Mouse (Mus musculus): ENCODE results near the gene Itgad. TPM values are rescaled to one million over a fixed set of nuclear protein-coding genes. Genes with fewer than 3 reads are reported as not detected.
A peak's percentile ranks its signal among the peaks of the same experiment; 100 is the strongest.
"Not testable (repeated sequence)": the region's sequence is repeated elsewhere in the genome, so short reads cannot be mapped to it uniquely, and the experiment has no call there.

The Itgad gene
- polyA plus RNA-seq, 1 experiment from 2014 or later: not detected

DNA sequence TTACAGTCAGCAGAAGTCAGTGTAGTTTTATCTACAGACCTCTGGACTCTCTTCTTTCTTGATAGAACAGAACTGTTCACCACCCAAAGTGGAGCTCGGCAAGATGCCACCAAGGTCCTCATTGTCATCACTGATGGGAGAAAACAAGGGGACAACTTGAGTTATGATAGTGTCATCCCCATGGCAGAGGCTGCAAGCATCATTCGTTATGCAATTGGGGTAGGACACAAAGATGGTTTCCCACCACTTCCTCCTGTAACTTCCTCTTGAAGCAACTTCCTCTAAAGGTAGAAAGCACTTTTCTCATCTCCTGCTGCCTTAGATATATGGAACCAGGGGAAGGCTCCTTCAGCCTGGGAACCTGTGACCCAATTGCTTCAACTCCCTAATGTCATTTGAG, 20.6 kb upstream of the Itgad start:
- 86% methylated on average over 2 of the region's 2 CpGs for WGBS
- ATAC-seq: no peak
- no peak overlapping the region for H3K4me3 ChIP-seq (ENCODE audit: low read depth, low read length)
- no peaks in the 10 kb centered on the region for H3K9me3 ChIP-seq (ENCODE audit: control insufficient read depth)
- no peak overlapping the region for H3K27ac ChIP-seq (ENCODE audit: low read depth, low read length)
- H3K9ac ChIP-seq (ENCODE audit: low read depth, low read length): no peak overlapping the region
- no peaks in the 10 kb centered on the region for H3K36me3 ChIP-seq (ENCODE audit: control insufficient read depth, insufficient read depth)
- no peak for TF ChIP-seq CTCF (IDR thresholded peaks at IDR 0.05; ENCODE audit: low read depth)
- no peak overlapping the region for H3K4me2 ChIP-seq (replicated peaks; ENCODE audit: low read depth)
- H3K27me3 ChIP-seq (replicated peaks; ENCODE audit: control insufficient read depth, insufficient read depth, low read length): no peaks in the 10 kb centered on the region
- no peaks in the 10 kb centered on the region for H3K4me1 ChIP-seq (replicated peaks; ENCODE audit: control insufficient read depth, insufficient read depth, low read length)

DNA sequence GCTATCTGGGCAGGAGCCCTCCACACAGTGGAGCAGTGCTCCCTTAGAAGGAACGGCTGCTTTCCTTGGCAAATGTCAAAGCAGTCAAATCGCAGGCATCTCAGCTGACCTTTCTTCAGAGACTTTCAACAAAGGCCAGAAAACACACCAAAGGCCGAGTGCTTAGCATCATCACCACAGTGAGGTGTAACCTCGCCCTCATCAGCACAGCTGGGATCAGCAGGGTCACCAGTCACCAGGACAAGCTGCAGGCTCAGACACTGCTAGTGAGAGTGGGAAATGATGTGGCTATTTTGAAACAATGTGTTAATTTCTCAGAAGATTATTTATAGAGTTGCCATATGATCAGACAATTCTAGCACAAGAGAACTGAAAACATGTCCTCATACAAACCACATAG, 17.2 kb upstream of the Itgad start:
- WGBS: 49% methylated on average over 4 of the region's 4 CpGs
- no peak for TF ChIP-seq CTCF (IDR thresholded peaks at IDR 0.05; ENCODE audit: low read depth)
- Histone ChIP-seq H3K36me3 (ENCODE audit: control insufficient read depth, insufficient read depth) (no peaks in the 10 kb centered on the region), H3K4me1 (replicated peaks; ENCODE audit: control insufficient read depth, insufficient read depth, low read length) (no peaks in the 10 kb centered on the region), H3K9me3 (ENCODE audit: control insufficient read depth) (no peaks in the 10 kb centered on the region), H3K4me2 (replicated peaks; ENCODE audit: low read depth) (no peak overlapping the region), H3K27me3 (replicated peaks; ENCODE audit: control insufficient read depth, insufficient read depth, low read length) (no peaks in the 10 kb centered on the region), H3K27ac (ENCODE audit: low read depth, low read length) (no peak overlapping the region), H3K9ac (ENCODE audit: low read depth, low read length) (no peak overlapping the region), H3K4me3 (ENCODE audit: low read depth, low read length) (no peak overlapping the region)
- no peak for ATAC-seq

DNA sequence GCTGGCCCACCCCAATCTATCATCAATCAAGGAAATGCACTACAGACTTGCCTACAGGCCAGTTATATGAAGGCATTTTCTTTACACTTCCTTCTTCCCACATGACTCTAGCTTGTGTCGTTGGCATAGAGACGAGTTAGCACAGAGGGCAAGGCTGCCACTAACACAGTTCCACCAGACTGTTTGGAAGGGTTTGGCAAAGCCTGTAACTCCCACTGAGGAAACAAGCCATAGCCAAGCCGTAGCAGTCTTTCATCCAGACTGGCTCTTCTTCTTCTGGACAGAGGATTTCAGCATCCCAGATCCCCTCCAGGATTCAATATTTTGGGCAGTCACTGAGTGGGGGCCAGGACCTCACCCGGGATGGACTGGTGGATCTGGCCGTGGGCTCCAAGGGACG, 14.6 kb upstream of the Itgad start:
- H3K4me1 ChIP-seq (replicated peaks; ENCODE audit: control insufficient read depth, insufficient read depth, low read length): no peaks in the 10 kb centered on the region
- 91% methylated on average over 6 of the region's 6 CpGs for WGBS

DNA sequence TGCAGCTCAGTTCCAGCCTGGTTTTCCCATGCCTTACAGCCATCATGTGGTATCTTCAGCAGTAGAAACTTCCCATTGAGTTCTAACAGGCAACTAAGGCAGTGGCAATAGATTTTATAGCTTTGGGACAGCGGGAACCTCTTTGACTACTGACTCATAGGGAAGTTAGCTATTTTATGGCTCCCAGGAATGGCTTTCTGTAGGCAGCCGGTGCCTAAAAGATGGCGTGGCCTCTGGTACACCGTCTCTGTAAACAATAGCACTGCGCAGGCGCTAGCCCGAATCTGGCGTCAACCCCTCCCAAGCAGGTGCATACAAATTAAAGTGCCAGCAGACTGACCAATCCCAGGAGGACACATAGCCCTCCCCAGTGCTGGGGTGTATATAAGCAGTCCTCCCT, 3.2 kb upstream of the Itgad start:
- no peaks in the 10 kb centered on the region for H3K36me3 ChIP-seq (ENCODE audit: control insufficient read depth, insufficient read depth)
- H3K4me3 ChIP-seq (ENCODE audit: low read depth, low read length): no peak overlapping the region
- no peak overlapping the region for H3K27ac ChIP-seq (ENCODE audit: low read depth, low read length)
- H3K9ac ChIP-seq (ENCODE audit: low read depth, low read length): no peak overlapping the region
- WGBS: 33% methylated on average over 8 of the region's 8 CpGs
- no peak for TF ChIP-seq CTCF (IDR thresholded peaks at IDR 0.05; ENCODE audit: low read depth)
- peak; percentile 69 for ATAC-seq
- no peak overlapping the region for H3K4me2 ChIP-seq (replicated peaks; ENCODE audit: low read depth)
- no peaks in the 10 kb centered on the region for H3K27me3 ChIP-seq (replicated peaks; ENCODE audit: control insufficient read depth, insufficient read depth, low read length)
- H3K4me1 ChIP-seq (replicated peaks; ENCODE audit: control insufficient read depth, insufficient read depth, low read length): no peaks in the 10 kb centered on the region
- H3K9me3 ChIP-seq (ENCODE audit: control insufficient read depth): no peaks in the 10 kb centered on the region

More for the DNA sequence above, 14.6 kb upstream of the Itgad start:
- Histone ChIP-seq H3K27me3 (replicated peaks; ENCODE audit: control insufficient read depth, insufficient read depth, low read length) (no peaks in the 10 kb centered on the region), H3K27ac (ENCODE audit: low read depth, low read length) (no peak overlapping the region), H3K9ac (ENCODE audit: low read depth, low read length) (no peak overlapping the region), H3K9me3 (ENCODE audit: control insufficient read depth) (no peaks in the 10 kb centered on the region), H3K36me3 (ENCODE audit: control insufficient read depth, insufficient read depth) (no peaks in the 10 kb centered on the region), H3K4me2 (replicated peaks; ENCODE audit: low read depth) (no peak overlapping the region), H3K4me3 (ENCODE audit: low read depth, low read length) (no peak overlapping the region)
- TF ChIP-seq CTCF (IDR thresholded peaks at IDR 0.05; ENCODE audit: low read depth): no peak
- no peak for ATAC-seq

DNA sequence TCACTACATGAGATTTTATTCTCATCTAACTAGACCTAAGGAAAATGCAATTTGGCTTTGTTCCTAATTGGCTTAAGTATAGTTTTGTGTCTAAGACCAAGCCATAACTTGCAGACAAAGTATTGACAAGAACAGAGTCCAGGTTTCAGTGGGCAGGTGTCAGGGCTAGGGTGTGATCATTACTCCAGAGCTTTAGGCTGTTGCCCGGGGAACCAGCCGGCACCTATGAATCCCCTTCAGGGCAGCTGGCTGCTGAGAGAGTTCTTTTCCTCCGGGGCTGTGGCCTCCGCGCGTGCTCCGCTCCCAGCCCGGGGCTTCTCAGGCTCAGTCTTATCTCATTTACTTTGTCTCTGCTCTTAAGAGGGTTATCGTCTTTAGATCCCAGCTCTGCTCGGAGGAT, 748 bp downstream of the Itgad start:
- 0 out of 2 replicates have a peak, but pooled peaks have one; percentile 22 for ATAC-seq
- TF ChIP-seq CTCF (IDR thresholded peaks at IDR 0.05; ENCODE audit: low read depth): no peak
- 34% methylated on average over 10 of the region's 10 CpGs for WGBS

DNA sequence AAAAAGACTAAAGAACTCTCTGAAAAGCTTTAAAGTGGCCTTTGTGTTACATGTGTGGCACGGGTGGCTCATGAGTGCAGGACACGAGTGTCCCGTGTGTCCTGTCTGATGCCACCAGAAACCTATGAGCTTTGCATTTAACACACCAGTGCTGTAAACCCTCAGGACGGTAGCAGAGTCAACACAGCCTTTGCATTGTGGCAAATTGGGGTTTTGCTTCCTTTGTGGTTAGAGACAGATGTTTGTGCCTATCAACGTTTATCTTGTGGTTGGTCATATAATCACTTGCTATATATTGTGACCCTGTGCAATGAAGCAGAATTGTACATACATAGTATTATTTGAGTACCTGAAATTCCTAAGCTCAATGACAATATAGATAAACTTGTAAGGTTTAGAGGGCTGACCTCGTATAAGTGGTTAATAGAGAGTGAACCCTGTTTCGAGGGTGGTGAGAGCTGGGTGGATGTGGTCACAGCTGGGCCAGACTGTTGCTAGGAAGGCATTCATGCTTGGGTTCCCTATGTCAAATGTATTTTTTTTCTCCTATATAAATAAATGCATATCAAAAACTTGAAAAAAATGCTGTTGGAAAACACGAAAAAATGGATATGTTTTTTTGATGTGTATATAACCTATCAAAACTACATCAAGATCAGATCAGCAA, 4.6 kb downstream of the Itgad start:
- H3K4me3 ChIP-seq (ENCODE audit: low read depth, low read length); H3K4me1 ChIP-seq (replicated peaks; ENCODE audit: control insufficient read depth, insufficient read depth, low read length); H3K27me3 ChIP-seq (replicated peaks; ENCODE audit: control insufficient read depth, insufficient read depth, low read length); H3K9ac ChIP-seq (ENCODE audit: low read depth, low read length); ATAC-seq; H3K4me2 ChIP-seq (replicated peaks; ENCODE audit: low read depth); H3K9me3 ChIP-seq (ENCODE audit: control insufficient read depth); H3K27ac ChIP-seq (ENCODE audit: low read depth, low read length); H3K36me3 ChIP-seq (ENCODE audit: control insufficient read depth, insufficient read depth): not testable (repeated sequence)
- WGBS: 53% methylated on average over 8 of the region's 8 CpGs

More for the DNA sequence above, 748 bp downstream of the Itgad start:
- Histone ChIP-seq H3K9me3 (ENCODE audit: control insufficient read depth) (no peaks in the 10 kb centered on the region), H3K27me3 (replicated peaks; ENCODE audit: control insufficient read depth, insufficient read depth, low read length) (no peaks in the 10 kb centered on the region), H3K4me2 (replicated peaks; ENCODE audit: low read depth) (no peak overlapping the region; the same call in 1 of the 2 replicates), H3K4me3 (ENCODE audit: low read depth, low read length) (no peak overlapping the region), H3K4me1 (replicated peaks; ENCODE audit: control insufficient read depth, insufficient read depth, low read length) (no peaks in the 10 kb centered on the region), H3K27ac (ENCODE audit: low read depth, low read length) (no peak overlapping the region), H3K36me3 (ENCODE audit: control insufficient read depth, insufficient read depth) (no peaks in the 10 kb centered on the region), H3K9ac (ENCODE audit: low read depth, low read length) (no peak overlapping the region)

DNA sequence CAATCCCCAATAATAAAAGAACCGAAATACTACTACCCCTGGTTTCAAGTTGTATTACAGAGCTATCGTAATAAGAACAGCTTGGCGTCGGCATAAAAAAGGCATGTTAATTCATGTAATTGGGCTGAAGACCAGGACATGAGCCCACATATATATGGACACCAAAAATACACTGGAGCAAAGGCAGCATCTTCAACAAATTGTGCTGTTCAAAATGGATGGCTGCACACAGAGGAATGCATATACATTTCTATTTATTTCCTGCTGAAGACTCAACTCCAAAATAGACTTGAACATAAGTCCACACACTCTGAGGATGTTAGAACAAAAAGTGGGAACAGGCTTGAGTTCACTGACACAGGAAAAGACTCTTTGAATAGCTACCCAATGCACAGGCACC, 9.8 kb downstream of the Itgad start:
- Histone ChIP-seq H3K4me2 (replicated peaks; ENCODE audit: low read depth) (no peak overlapping the region), H3K4me1 (replicated peaks; ENCODE audit: control insufficient read depth, insufficient read depth, low read length) (no peaks in the 10 kb centered on the region), H3K4me3 (ENCODE audit: low read depth, low read length) (no peak overlapping the region), H3K27ac (ENCODE audit: low read depth, low read length) (no peak overlapping the region), H3K27me3 (replicated peaks; ENCODE audit: control insufficient read depth, insufficient read depth, low read length) (no peaks in the 10 kb centered on the region), H3K36me3 (ENCODE audit: control insufficient read depth, insufficient read depth) (no peaks in the 10 kb centered on the region), H3K9ac (ENCODE audit: low read depth, low read length) (no peak overlapping the region), H3K9me3 (ENCODE audit: control insufficient read depth) (no peaks in the 10 kb centered on the region)
- no peak for ATAC-seq
- no peak for TF ChIP-seq CTCF (IDR thresholded peaks at IDR 0.05; ENCODE audit: low read depth)
- WGBS: 93% methylated on average over 4 of the region's 4 CpGs

All from intestine, postnatal 0 days (tissue).